Mouse (Mus musculus): ENCODE measurements around the gene Cdhr3.

GRCm38 (mm10) chr12:33030589-33030988 lies 62.1 kb downstream of the Cdhr3 start:
- TF ChIP-seq CTCF (IDR thresholded peaks at IDR 0.05; ENCODE audit: low read depth) (no peak), EP300 (IDR thresholded peaks at IDR 0.05; ENCODE audit: low read depth) (no peak)
